Mouse (Mus musculus): ENCODE results near the gene Gm5286.
"Not testable (repeated sequence)": the region's sequence is repeated elsewhere in the genome, so short reads cannot be mapped to it uniquely, and the experiment has no call there.

The Gm5286 gene

DNA sequence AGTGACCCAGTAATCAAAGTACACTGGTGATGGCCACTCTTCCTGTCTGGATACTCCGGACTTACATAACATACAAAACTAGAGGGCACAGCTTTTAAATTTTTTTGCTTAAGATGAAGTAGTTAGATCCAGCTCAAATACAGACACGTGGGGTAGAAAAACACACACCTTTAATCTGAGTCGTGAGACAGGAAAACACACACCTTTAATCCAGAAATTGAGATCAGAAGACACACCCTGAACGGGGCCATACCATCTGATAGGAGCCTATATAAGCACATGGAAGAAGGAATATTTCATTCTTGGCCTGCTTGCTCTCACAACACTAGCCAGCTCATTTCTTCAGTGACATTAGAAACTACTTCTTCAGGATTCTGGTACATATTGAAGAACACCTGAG lies at the start of gene Gm5286:
TSS of gene Gm5286 (plus strand) at position 301 of the 400 bp plus-strand sequence.
- not testable (repeated sequence) for DNase-seq (ENCODE audit: low spot score in 2 of 2)

DNA sequence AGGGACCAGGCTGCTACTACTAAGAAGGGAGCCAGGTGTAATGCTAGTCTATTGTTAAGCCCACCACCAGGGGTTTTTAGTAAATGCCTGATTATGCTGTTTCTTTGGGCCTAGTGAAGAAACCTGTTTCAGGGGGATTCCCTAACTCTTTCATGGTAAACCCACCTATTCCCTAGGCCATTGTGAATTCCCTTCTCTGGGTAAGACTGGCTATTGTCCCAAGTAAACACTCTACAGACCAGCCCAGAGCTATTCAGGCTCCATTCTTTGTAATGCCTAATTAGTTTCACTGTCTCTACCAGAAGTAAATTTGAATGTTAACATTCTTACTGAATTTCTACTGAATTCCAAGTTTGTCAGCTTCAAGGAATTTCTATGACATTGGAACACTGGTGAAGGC lies 29.2 kb upstream of the Gm5286 start:
- not testable (repeated sequence) for DNase-seq (ENCODE audit: low spot score in 2 of 2)

DNA sequence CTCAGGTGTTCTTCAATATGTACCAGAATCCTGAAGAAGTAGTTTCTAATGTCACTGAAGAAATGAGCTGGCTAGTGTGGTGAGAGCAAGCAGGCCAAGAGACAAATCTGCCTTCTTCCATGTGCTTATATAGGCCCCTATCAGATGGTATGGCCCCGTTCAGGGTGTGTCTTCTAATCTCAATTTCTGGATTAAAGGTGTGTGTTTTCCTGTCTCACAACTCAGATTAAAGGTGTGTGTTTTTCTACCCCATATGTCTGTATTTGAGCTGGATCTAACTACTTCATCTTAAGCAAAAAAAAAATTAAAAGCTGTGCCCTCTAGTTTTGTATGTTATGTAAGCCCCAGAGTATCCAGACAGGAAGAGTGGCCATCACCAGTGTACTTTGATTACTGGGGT lies 18.4 kb upstream of the Gm5286 start, which contains the start of gene Gm10696:
TSS of gene Gm10696 (minus strand) at position 101 of the 400 bp plus-strand sequence.
- DNase-seq (ENCODE audit: low spot score in 2 of 2): not testable (repeated sequence)
